Mouse (Mus musculus) ovary, postnatal 36 days (tissue): ENCODE measurements around the gene Fgfr2.
A peak's percentile ranks its signal among the peaks of the same experiment; 100 is the strongest.

Experiments used
- DNase-seq: peaks from one replicate; pipeline ENCODE4 v3.0.0; 2022; ENCODE audit warnings: low spot score, mixed read lengths

Fgfr2 gene

DNA sequence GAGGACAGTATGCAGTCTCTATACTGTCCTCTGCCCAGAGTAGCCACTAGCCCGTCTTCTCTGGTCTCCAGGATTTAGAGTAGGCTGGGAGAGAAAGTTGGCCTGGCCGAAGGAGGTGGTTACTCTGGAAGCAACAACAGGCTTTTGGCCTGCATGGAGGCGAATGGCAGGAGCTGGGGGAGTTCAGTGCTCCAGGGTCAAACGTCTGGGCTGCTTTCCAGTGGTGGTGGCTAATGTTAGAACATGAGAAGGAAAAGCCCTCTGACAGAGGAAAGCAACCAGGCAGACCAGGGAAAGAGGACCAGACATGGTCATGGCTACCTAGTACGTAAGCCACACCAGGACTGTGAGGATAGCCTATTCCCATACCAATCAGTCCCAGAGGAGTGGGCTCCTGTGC, 347.8 kb downstream of the Fgfr2 start:
- peak; percentile 81 for DNase-seq

DNA sequence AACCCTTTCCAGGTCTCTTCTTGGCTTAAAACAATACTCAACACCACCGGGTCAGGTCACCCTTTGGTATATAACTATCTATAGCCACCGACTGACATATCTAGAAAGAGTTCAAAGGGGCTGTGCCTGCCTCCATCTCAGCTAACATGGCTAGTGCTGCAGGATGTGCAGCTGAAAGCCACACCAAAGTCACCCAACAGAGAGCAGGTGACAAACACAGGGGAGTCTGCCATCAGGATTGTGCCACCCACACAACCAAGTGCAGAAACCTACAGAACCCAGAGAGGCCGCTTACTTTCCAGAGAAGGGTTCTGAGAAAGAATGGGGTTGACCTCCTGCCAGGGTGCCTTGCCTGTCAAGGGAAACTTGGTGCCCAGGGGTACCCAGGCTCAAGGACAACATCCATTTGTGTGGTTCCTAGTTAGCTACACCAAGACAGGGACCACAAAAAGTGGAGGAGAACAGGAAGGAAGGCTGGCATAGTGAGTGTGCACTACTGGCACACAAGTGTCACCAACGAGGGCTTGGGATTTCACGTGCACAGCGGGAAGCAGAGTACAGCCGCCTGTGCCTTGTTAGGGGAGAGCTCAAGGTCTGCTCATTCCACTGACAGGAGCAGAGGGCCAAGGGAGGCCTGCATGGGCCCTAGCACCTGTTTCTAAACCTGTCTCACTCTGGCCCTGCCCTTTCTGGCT, 350.0 kb downstream of the Fgfr2 start:
- DNase-seq, result no peak

DNA sequence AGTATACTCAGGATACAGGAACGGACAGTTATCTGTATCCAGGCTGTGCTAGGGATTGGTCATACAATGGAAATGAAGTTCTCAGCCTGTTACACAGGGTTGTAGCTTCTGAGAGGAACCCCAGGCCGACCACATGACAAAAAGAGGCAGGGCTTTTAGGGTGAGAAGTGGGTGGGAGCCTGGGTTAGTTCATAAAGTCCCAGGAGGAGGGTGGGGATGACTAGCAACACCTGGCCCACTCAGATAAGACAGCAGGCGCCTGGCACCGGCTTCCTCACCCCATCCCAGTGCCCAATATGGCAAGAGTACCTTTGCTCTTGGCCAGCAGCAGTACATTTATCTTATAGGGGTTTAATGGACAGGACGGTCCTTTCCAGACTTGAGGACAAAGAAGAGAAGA, 350.7 kb downstream of the Fgfr2 start:
- DNase-seq, result no peak

- DNase-seq, result no peak
Measured at GRCm38 (mm10) chr7:132768498-132769344, 354.4 kb downstream of the Fgfr2 start.

- no peak for DNase-seq
Measured at GRCm38 (mm10) chr7:132767999-132768370, 355.2 kb downstream of the Fgfr2 start.

DNA sequence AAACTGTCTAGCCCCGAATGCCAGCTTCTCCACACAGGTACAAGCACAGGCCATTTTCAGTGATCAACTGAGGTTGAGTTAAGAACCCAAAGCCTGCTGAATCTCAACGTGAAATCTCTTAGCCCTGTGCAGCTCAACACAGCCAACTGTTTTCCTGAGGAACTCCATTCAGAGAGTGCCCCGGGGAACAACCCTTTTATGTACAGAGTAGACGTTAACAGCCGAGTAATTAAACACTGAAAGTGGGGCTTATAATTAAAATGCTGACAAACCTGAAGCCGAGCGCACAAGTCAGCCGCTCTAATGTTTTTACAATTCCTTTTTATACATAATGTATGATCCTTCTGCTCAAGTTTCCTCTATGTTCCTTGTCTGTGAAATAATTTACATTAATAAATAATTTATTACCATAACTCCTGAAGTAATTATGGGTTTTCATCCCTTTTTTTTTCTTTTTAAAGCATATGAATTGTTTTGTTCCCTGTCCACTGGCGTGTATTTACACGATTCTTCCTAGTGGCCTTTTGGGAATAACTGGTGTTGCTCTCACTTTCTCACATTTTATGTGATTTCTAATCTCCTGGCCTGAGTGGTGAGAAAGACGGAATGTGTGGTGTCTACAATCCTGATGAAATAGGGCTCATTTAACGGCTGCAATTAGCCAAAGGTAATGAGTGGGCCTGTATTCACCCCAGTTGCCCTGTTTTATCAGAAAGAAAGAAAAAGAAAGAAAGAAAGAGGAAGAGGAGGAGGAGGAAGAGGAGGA, 355.7 kb downstream of the Fgfr2 start:
- DNase-seq, result no peak

GRCm38 (mm10) chr7:132766235-132766871, 356.8 kb downstream of the Fgfr2 start:
- no peak for DNase-seq

GRCm38 (mm10) chr7:132765629-132766186, 357.4 kb downstream of the Fgfr2 start:
- DNase-seq, result no peak

DNA sequence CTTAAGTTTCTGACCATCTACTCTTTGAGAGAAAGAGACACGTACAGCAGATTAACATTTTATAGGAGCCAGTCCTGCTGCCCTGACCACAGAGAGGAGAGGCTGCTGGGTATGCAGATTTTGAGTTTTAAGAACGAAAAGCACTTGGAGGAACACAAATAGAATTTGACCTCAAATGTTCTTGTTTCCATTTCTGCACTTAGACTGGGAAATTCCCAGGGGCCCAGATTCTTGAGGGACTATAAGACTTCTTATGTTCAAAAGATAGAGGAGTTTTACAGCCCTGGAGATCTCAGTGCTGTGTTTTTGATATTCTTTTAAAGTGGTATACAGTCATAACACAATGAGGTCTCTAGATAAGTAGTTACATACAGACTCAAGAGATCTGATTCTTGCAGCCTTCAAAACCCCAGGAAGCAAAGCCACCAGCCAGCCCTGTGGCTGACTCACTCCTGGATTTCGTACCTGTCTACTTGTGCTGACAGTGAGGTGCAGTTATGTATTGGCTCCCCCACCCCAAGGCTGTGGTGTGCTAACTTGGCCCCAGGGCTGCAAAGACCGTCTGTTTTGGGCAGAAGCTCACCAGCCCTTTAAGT, 358.2 kb downstream of the Fgfr2 start:
- DNase-seq, result no peak

DNA sequence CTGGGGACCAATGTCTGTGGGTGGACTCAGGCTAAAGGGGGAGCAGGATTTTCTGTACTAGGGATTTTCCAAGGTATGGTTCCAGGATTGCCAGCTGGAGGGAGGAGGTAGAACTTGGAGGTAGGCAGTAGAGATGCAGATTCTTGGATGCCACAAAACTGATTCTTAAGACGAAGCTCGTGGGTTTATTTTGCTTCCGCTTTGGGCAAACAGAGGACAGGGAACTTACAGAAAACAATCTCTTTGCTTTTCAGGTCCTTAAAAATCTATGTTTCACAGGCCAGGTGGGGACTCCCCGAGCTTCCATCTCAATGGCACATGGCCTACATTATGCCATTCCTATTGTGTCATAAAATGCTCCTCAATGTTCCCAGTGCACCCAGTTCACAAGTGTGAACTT, 358.8 kb downstream of the Fgfr2 start:
- no peak for DNase-seq

GRCm38 (mm10) chr7:132763911-132764310, 359.2 kb downstream of the Fgfr2 start:
- no peak for DNase-seq

GRCm38 (mm10) chr7:132763351-132763750, 359.8 kb downstream of the Fgfr2 start:
- no peak for DNase-seq

DNA sequence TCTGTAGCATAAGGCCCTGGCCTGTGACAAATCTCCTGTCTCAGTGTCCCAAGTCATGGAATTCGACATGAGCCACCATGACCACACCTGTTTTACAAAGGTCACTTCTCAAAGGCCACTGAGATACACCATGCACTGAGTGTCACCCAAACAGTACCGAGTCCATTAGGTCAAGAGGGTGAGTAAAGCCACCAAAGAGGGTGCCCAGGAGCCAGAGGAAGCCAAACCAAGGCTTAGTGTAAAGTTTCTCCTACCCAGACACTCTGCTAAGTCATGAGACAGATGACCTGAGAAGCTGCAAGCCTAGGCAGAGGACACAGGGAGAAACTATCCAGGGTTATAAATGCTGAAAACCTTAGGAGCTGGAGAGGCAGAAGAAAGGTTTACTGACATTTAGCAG, 361.7 kb downstream of the Fgfr2 start:
- no peak for DNase-seq

DNA sequence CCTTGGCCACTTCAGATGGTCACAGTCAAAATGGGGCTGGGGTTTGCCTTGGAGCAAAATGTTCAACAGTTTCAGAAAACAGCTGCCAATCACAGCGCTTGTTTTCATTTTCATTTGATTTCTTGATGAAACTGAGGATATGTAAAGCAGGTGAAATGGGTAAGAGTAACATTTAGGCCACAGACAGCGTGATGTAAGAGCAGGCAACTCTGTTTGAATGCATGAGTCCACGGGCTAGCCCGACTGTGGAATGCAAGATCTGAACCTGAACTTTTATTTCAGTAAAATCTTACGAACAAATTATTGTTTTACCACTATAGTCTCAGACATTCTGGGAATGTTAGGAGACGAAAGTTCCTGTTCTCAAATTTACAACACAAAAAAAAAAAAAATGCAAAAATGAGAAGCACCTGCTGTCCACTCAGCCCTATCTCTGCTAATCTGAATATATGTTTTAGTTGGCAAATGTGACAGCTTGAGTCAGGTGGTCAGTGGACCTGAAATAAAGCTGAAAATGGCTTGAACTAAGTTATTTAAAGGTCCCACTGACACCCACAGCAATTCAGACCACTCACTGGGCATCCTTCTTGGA, 362.5 kb downstream of the Fgfr2 start:
- no peak for DNase-seq

DNA sequence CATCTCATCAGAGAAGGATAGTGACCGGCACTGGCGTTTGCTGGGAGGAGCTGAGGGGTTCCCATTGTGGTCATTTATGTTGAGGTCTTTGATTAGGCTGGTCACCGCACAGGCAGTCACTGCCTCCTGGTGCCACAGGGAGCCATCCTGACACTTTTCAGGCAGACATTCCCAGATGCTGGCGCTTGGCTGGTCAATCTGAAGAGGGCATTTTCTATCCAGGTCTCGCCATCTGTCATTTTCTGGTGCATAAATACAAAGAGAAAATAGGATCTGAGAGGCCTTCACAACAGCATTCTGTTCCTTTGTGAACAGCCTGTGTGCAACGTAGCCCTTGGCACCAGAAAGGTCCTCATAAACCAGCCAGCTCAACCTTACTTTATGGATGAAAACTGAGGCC, 363.2 kb downstream of the Fgfr2 start:
- no peak for DNase-seq

GRCm38 (mm10) chr7:132759405-132759891, 363.7 kb downstream of the Fgfr2 start:
- DNase-seq, result no peak

GRCm38 (mm10) chr7:132758875-132759274, 364.3 kb downstream of the Fgfr2 start:
- no peak for DNase-seq

DNA sequence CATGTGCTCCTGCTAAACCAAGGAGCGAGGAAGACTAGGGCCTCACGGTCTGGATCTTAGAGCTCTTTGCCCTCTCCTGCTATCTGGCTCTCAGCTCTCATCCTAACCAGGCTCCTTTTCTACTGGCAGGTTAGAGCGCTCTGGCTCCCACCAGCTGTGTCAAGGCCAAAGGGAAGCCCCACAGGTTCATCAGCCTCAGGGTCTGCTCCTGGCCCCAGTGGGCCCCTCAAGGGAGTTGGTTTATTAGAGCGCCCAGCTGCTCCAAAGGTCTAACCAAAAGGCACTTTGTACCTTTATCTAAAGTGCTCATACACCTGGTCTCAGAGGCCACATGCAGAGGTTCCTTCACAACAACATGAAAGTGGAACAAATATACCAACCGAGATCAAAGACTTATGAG, 366.8 kb downstream of the Fgfr2 start:
- no peak for DNase-seq

GRCm38 (mm10) chr7:132754389-132754750, 368.8 kb downstream of the Fgfr2 start:
- peak; percentile 48 for DNase-seq

DNA sequence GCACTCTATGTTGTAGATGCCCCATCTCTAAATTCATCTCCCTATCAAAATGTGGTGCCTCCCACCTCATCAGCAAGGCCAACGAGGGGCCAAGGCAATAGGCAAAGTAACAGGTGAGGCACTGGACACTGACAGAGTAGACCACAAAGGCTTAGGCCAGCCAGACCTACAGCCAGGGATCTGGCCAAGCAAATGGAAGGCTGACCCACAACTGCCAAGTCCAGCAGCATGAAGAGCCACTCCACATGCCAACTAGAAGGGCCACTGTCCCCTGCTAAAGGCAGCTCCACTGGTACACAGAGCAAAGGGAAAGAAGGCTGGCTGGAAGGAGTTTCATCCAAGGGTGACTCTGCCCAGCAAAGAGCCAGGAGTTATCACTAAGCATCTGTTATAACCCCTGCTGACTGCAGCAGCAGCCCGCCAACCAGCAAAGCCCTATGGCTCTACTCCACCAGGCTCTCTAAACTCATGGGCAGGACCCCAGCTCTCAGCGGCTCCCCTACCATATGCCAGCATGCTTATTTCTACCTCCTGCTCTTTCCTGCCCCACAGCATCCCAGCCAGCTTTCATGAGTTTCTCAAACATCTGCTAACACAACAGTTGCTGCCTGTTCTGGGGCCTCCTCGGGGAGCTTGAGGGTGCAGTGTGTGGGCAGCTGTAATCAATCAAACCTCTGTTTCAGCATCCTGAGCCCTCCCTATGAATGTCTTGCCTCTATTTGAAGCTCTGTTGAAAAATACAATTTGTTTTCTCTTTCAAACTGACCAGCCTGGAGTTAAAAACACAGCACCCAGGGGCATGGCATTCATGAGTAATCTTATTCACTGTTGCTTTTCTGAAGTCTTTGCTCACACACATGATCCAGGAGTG, 369.4 kb downstream of the Fgfr2 start:
- DNase-seq, result no peak
